Mouse (Mus musculus): ENCODE data around the gene Micall2. TPM values are rescaled to one million over a fixed set of nuclear protein-coding genes. Genes with fewer than 3 reads are reported as not detected.

Gene Micall2
- polyA plus RNA-seq, 1 experiment from 2014 or later = 3.4 TPM

DNA sequence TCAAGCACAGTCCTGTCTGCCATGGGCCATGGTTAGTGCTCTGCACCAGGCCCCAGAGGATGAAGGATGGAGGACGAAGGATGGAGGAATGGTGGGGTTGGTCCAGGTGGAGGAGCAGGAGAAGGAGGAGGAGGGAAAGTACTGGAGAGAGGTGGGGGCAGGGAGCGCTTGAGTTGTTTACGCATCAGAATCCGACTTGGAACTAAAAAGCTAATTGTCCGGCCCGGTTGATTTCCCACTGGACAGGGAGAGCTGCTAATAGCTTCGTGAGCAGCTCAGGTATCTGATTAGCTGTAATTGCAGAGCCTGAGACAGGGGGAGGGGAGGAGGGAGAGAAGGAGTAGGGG, 53.5 kb downstream of the Micall2 start:
- H3K4me1 ChIP-seq (ENCODE audit: control insufficient read depth, insufficient read depth, low read length) = peaks cover 11% of the 10 kb centered on the region
- H3K9ac ChIP-seq (ENCODE audit: low read length) = peak overlapping the region; percentile 33; the same call in 1 of the 2 replicates
- no peaks in the 10 kb centered on the region for H3K36me3 ChIP-seq (ENCODE audit: control insufficient read depth, insufficient read depth, low read length)
- peak overlapping the region; percentile 13; the same call in 1 of the 2 replicates for H3K4me2 ChIP-seq (ENCODE audit: low read length)
- no peaks in the 10 kb centered on the region for H3K9me3 ChIP-seq (replicated peaks; ENCODE audit: control insufficient read depth, low read length)
- peak overlapping the region; percentile 31 for H3K27ac ChIP-seq (ENCODE audit: low read depth, low read length)
- no peak overlapping the region for H3K4me3 ChIP-seq (ENCODE audit: low read depth, low read length)
- WGBS = 3% methylated on average over 7 of the region's 7 CpGs
- ATAC-seq (no peak; the same call in 1 of the 2 replicates), DNase-seq (ENCODE audit: low spot score) (peak; percentile 46)
- H3K27me3 ChIP-seq (replicated peaks; ENCODE audit: control insufficient read depth, insufficient read depth, low read length) = peaks cover 65% of the 10 kb centered on the region

DNA sequence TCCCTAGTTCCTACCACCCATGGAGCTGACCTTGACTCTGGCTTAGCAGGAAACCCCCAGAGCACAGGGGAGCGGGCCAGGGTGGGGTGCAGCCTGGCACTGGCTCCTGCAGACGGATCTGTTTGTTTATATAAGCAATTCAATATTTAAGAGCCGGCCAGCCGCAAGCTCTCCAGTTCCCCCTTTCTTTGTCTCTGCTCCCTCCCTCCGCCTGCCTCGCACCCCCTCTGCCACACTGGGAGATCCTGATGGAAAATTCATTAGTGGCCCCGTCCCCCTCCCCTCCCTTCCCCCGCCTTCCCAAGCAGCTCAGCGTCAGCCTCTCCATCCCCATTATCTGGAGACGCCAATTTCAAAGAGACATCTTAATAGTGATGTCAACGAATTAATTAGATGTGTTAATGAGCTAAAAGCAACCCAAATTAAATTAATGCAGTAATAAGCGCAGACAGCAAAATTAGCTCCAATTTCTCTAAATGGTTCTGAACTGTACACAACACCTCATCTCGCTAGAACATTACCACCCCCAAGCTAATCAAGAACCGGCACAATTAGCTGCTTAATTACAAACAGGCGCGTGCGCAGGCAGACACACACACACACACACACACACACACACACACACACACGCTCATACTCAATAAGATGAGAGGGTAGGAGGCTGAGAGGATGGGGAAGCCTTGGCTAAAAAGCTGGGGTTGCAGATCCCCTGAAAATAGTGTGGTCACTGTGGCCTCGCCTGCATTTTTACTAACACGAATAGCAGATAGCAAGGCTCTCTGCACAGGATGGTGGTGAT, 54.1 kb downstream of the Micall2 start:
- Histone ChIP-seq H3K36me3 (ENCODE audit: control insufficient read depth, insufficient read depth, low read length) (no peaks in the 10 kb centered on the region), H3K4me3 (ENCODE audit: low read depth, low read length) (no peak overlapping the region), H3K4me2 (ENCODE audit: low read length) (peak overlapping the region; percentile 13; the same call in 1 of the 2 replicates), H3K9ac (ENCODE audit: low read length) (peak overlapping the region; percentile 33; the same call in 1 of the 2 replicates), H3K27ac (ENCODE audit: low read depth, low read length) (peak overlapping the region; percentile 67), H3K27me3 (replicated peaks; ENCODE audit: control insufficient read depth, insufficient read depth, low read length) (peaks cover 64% of the 10 kb centered on the region), H3K4me1 (ENCODE audit: control insufficient read depth, insufficient read depth, low read length) (peaks cover 11% of the 10 kb centered on the region), H3K9me3 (replicated peaks; ENCODE audit: control insufficient read depth, low read length) (no peaks in the 10 kb centered on the region)
- WGBS = 2% methylated on average over 20 of the region's 20 CpGs
- ATAC-seq (peak; percentile 90), DNase-seq (ENCODE audit: low spot score) (peak; percentile 93)

DNA sequence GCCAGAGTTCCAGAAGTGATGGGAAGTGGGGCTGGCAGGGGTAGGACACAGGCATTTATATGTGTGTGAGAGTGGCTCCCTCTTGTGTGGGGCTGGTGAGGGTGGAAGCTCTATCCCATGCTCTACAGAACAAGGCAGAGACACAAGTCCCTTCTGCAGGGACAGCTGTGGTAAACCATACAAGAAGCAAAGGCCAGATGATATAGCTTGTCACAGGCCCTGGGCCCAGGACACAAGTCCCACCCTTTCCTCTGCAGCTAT, 60.5 kb downstream of the Micall2 start:
- H3K4me3 ChIP-seq (ENCODE audit: low read depth, low read length) = no peak overlapping the region
- DNase-seq (ENCODE audit: low spot score) = no peak
- H3K27me3 ChIP-seq (replicated peaks; ENCODE audit: control insufficient read depth, insufficient read depth, low read length) = peaks cover 59% of the 10 kb centered on the region
- no peak overlapping the region for H3K27ac ChIP-seq (ENCODE audit: low read depth, low read length)
- no peaks in the 10 kb centered on the region for H3K36me3 ChIP-seq (ENCODE audit: control insufficient read depth, insufficient read depth, low read length)
- H3K9ac ChIP-seq (ENCODE audit: low read length) = no peak overlapping the region
- H3K9me3 ChIP-seq (replicated peaks; ENCODE audit: control insufficient read depth, low read length) = no peaks in the 10 kb centered on the region
- no peak overlapping the region for H3K4me2 ChIP-seq (ENCODE audit: low read length)
- peaks cover 2% of the 10 kb centered on the region; the same call in 1 of the 2 replicates for H3K4me1 ChIP-seq (ENCODE audit: control insufficient read depth, insufficient read depth, low read length)
- peak; percentile 26; the same call in 1 of the 2 replicates for ATAC-seq

DNA sequence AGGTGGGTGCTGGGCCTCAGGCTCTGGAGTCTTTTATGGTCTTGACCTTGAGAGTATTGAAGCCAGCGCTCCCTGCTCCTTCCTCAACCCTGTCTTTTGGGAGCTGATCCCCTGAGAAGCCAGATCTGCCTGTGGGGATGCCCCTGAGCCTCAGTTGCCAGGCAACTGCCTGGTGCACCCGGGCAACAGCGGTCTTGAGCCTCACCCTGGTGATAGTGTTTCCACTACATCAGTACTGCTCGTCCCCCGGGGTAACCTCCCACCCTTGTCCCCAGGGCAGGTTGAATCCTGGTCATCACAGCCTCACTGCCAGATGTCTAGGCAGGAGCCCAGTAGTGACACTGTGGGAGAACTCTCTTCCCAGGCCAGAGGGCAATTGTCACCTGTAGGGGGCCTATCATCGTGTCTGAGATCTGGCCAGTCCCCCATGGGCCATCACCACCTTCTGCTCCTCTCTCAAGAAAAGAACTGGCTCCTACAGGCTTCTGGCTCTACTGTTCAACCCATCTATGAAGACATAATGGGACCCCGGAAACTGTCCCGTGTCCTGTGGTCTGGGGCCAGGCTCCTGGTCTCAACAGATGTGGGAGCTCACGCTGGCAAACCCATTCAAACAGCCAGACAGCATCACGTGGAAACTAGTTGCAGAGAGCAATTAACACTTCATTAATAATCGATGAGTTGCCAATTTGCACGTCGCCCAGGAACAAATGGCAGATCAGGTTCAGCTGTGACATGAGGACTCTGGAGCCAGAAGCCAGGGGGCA, 61.0 kb downstream of the Micall2 start:
- H3K36me3 ChIP-seq (ENCODE audit: control insufficient read depth, insufficient read depth, low read length) = no peaks in the 10 kb centered on the region
- DNase-seq (ENCODE audit: low spot score) (peak; percentile 46), ATAC-seq (no peak)
- no peak overlapping the region for H3K4me2 ChIP-seq (ENCODE audit: low read length)
- no peak overlapping the region for H3K27ac ChIP-seq (ENCODE audit: low read depth, low read length)
- H3K4me1 ChIP-seq (ENCODE audit: control insufficient read depth, insufficient read depth, low read length) = peaks cover 2% of the 10 kb centered on the region; the same call in 1 of the 2 replicates
- 35% methylated on average over 13 of the region's 13 CpGs for WGBS
- peaks cover 61% of the 10 kb centered on the region for H3K27me3 ChIP-seq (replicated peaks; ENCODE audit: control insufficient read depth, insufficient read depth, low read length)
- no peak overlapping the region for H3K4me3 ChIP-seq (ENCODE audit: low read depth, low read length)
- no peaks in the 10 kb centered on the region for H3K9me3 ChIP-seq (replicated peaks; ENCODE audit: control insufficient read depth, low read length)
- no peak overlapping the region for H3K9ac ChIP-seq (ENCODE audit: low read length)

DNA sequence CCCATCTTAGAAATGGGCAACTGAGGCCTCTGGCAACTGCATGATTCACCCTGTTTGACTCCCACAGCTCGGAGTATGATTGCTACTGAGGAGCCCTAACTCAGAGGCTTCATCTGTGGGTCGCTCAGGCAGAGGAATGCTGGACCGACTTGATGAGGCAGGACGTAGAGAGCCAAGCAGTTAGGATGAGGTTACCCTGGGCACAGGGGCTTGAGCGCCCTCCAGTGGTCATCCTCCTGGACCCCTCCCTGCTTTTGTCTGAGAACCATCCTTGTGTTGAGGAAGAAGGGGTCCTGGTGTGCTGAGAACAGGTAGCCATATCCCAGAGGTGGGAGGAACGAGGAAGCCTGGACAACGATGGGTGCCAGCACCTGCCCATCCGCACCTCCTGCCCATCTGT, 66.8 kb downstream of the Micall2 start:
- Histone ChIP-seq H3K9ac (ENCODE audit: low read length) (no peak overlapping the region), H3K4me2 (ENCODE audit: low read length) (no peak overlapping the region), H3K27me3 (replicated peaks; ENCODE audit: control insufficient read depth, insufficient read depth, low read length) (peaks cover 55% of the 10 kb centered on the region), H3K9me3 (replicated peaks; ENCODE audit: control insufficient read depth, low read length) (no peaks in the 10 kb centered on the region), H3K4me3 (ENCODE audit: low read depth, low read length) (no peak overlapping the region), H3K27ac (ENCODE audit: low read depth, low read length) (no peak overlapping the region), H3K36me3 (ENCODE audit: control insufficient read depth, insufficient read depth, low read length) (no peaks in the 10 kb centered on the region), H3K4me1 (ENCODE audit: control insufficient read depth, insufficient read depth, low read length) (peaks cover 2% of the 10 kb centered on the region; the same call in 1 of the 2 replicates)
- ATAC-seq (no peak), DNase-seq (ENCODE audit: low spot score) (no peak)
- 13% methylated on average over 8 of the region's 8 CpGs for WGBS

DNA sequence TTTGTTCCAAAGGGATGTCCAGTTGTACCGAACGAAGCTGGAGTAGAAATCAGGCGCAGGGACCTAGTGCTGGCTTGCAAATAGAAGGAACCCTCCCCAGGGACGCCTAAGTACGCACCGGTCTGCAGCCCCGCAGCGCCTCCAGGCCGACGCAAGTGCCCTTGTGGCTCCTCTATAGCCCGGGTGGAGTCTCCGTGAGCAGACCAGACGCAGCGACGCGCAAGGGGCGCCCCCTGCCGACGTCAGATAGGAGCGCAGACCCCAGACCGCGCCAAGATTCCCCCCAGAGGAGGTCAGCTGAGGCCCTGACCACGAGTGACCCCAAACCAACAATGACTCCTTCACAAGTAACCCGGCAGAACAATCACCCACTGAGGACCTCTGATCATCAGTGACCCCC, 67.6 kb downstream of the Micall2 start:
- Histone ChIP-seq H3K4me1 (ENCODE audit: control insufficient read depth, insufficient read depth, low read length) (peaks cover 2% of the 10 kb centered on the region; the same call in 1 of the 2 replicates), H3K4me2 (ENCODE audit: low read length) (peak overlapping the region; percentile 31; the same call in 1 of the 2 replicates), H3K4me3 (ENCODE audit: low read depth, low read length) (no peak overlapping the region), H3K9me3 (replicated peaks; ENCODE audit: control insufficient read depth, low read length) (no peaks in the 10 kb centered on the region), H3K27ac (ENCODE audit: low read depth, low read length) (no peak overlapping the region), H3K9ac (ENCODE audit: low read length) (no peak overlapping the region), H3K36me3 (ENCODE audit: control insufficient read depth, insufficient read depth, low read length) (no peaks in the 10 kb centered on the region), H3K27me3 (replicated peaks; ENCODE audit: control insufficient read depth, insufficient read depth, low read length) (peaks cover 53% of the 10 kb centered on the region)
- WGBS = under 1% methylated on average over 24 of the region's 24 CpGs
- peak; percentile 76 for DNase-seq (ENCODE audit: low spot score)
- peak; percentile 66 for ATAC-seq

DNA sequence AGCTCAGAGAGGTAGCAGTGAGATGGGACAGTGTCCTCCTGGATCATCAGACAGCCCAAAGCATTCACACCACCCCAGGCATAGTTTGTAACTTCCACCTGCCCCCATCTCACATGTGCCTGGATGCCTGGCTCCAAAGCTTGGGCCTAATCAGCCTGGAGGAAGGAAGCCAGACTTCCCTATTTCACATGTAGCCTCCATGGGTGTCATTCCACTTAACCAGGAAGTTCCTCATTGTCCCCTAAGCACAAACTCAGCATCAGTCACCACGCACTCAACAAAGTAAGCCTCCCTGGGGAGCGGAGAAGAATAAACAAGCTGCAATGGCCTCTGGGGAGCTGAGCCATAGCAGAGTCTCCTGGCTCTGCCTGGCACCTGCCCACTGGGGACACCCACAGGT, 69.6 kb downstream of the Micall2 start:
- 35% methylated on average over 2 of the region's 2 CpGs for WGBS
- Histone ChIP-seq H3K27me3 (replicated peaks; ENCODE audit: control insufficient read depth, insufficient read depth, low read length) (peaks cover 45% of the 10 kb centered on the region), H3K4me1 (ENCODE audit: control insufficient read depth, insufficient read depth, low read length) (peaks cover 2% of the 10 kb centered on the region; the same call in 1 of the 2 replicates), H3K36me3 (ENCODE audit: control insufficient read depth, insufficient read depth, low read length) (no peaks in the 10 kb centered on the region), H3K27ac (ENCODE audit: low read depth, low read length) (no peak overlapping the region), H3K9me3 (replicated peaks; ENCODE audit: control insufficient read depth, low read length) (no peaks in the 10 kb centered on the region), H3K4me3 (ENCODE audit: low read depth, low read length) (no peak overlapping the region), H3K9ac (ENCODE audit: low read length) (no peak overlapping the region), H3K4me2 (ENCODE audit: low read length) (no peak overlapping the region)
- DNase-seq (ENCODE audit: low spot score) (no peak), ATAC-seq (no peak)

DNA sequence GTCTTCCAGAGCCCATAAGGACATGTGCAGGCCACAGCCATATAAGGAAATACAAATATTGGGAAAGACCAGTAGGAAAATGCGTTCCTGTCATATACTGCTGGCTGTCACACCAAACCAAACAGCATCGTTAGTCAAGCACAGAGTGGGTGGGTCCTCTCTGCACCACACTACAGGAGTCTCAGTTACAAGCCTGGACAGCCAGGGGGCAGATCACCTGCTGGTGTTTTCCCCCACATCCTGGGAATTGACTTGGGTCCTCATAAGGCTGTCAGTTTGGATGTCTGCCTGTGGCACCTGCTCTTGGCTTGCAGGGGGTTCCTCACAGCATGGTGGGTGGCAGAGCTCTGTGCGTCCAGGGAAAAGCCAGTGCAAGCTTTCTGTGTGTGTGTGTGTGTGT, 70.8 kb downstream of the Micall2 start:
- Histone ChIP-seq H3K27ac (ENCODE audit: low read depth, low read length) (no peak overlapping the region), H3K4me2 (ENCODE audit: low read length) (no peak overlapping the region), H3K4me3 (ENCODE audit: low read depth, low read length) (no peak overlapping the region), H3K27me3 (replicated peaks; ENCODE audit: control insufficient read depth, insufficient read depth, low read length) (peaks cover 50% of the 10 kb centered on the region), H3K9me3 (replicated peaks; ENCODE audit: control insufficient read depth, low read length) (no peaks in the 10 kb centered on the region), H3K36me3 (ENCODE audit: control insufficient read depth, insufficient read depth, low read length) (no peaks in the 10 kb centered on the region), H3K4me1 (ENCODE audit: control insufficient read depth, insufficient read depth, low read length) (peaks cover 2% of the 10 kb centered on the region; the same call in 1 of the 2 replicates), H3K9ac (ENCODE audit: low read length) (no peak overlapping the region)
- DNase-seq (ENCODE audit: low spot score) (no peak), ATAC-seq (no peak)
- WGBS = 47% methylated on average over 3 of the region's 3 CpGs

DNA sequence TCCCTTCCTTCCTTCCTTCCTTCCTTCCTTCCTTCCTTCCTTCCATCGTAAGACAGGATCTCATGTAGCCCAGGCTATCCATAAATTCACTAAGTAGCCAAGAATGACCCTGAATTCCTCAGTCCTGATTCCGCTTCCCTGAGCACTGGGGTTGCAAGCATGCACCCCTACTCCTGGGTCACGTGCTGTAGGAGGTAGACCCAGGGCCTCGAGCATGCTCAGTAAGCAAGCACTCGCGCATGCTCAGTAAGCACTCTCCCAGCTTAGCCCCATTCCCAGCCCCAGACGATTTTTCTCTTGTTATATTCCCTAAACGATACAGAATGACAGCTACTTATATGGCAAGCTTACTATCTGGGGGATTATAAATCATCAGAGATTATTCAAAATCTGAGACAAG, 74.4 kb downstream of the Micall2 start:
- Histone ChIP-seq H3K4me1 (ENCODE audit: control insufficient read depth, insufficient read depth, low read length) (peaks cover 7% of the 10 kb centered on the region; the same call in 1 of the 2 replicates), H3K4me2 (ENCODE audit: low read length) (no peak overlapping the region), H3K9me3 (replicated peaks; ENCODE audit: control insufficient read depth, low read length) (no peaks in the 10 kb centered on the region), H3K9ac (ENCODE audit: low read length) (no peak overlapping the region), H3K36me3 (ENCODE audit: control insufficient read depth, insufficient read depth, low read length) (no peaks in the 10 kb centered on the region), H3K27ac (ENCODE audit: low read depth, low read length) (no peak overlapping the region), H3K4me3 (ENCODE audit: low read depth, low read length) (no peak overlapping the region), H3K27me3 (replicated peaks; ENCODE audit: control insufficient read depth, insufficient read depth, low read length) (peaks cover 33% of the 10 kb centered on the region)
- DNase-seq (ENCODE audit: low spot score) (no peak), ATAC-seq (no peak)
- 73% methylated on average over 7 of the region's 8 CpGs for WGBS

All from forebrain, embryonic 14.5 days (tissue).